Mouse (Mus musculus) mesoderm, embryonic 11.5 days (tissue): ENCODE measurements around the gene Sct.

Experiments
- DNase-seq: peaks from one replicate; pipeline ENCODE4 v3.0.0-alpha.2; 2012; ENCODE audit warnings: low read depth, low spot score

The Sct gene

DNA sequence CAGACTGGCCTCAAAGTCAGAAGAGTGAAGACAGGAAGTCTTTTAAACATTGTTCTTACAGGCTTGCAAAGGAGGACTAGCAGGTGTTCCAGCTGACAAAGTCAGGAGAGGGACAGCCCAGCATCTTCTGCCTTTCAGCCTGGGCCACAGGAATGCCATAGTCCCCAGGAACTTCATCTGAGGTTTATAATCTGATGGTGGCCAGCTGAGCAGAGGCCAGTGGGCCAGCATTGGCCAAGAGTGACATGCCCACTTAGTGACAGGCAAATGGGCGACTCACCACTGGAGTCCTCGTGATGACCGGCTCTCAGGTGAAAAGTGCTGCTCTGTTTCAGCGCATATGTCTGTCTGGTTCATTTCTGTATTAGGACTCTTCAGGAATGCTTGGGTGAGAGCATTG, 48.4 kb downstream of the Sct start:
- DNase-seq: no peak

DNA sequence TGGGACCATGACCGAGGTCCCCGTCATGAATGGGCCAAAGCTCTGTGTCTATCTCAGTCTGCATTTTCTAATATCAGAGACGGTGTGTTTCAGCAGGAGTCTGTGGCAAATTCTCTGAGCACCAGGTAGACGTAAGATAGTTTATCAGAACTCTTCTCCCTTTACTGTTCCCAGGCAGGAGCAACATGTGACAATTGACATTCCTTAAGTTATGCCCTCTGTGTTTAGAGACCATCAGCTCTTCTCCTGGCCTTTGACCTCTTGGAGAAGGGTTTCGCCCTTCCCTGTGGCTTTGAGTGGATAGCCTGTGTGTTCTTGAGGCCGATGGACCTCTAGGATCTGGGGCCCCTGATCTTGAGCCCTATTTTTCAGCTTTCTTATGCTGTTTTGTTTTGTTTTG, 49.2 kb downstream of the Sct start:
- DNase-seq: no peak
